Mouse (Mus musculus) E14TG2a.4 (cell line): ENCODE results near the gene Gsta3.

Experiments used
- CTCF ChIP-seq: conservative IDR thresholded peaks from 2 replicates; pipeline ENCODE4 v1.5.1; 2014; ENCODE audit warnings: low read length
- NANOG ChIP-seq: IDR thresholded peaks from 2 replicates; pipeline ENCODE4 v1.6.1; 2014; ENCODE audit warnings: borderline replicate concordance, low read length, mixed read lengths

DNA sequence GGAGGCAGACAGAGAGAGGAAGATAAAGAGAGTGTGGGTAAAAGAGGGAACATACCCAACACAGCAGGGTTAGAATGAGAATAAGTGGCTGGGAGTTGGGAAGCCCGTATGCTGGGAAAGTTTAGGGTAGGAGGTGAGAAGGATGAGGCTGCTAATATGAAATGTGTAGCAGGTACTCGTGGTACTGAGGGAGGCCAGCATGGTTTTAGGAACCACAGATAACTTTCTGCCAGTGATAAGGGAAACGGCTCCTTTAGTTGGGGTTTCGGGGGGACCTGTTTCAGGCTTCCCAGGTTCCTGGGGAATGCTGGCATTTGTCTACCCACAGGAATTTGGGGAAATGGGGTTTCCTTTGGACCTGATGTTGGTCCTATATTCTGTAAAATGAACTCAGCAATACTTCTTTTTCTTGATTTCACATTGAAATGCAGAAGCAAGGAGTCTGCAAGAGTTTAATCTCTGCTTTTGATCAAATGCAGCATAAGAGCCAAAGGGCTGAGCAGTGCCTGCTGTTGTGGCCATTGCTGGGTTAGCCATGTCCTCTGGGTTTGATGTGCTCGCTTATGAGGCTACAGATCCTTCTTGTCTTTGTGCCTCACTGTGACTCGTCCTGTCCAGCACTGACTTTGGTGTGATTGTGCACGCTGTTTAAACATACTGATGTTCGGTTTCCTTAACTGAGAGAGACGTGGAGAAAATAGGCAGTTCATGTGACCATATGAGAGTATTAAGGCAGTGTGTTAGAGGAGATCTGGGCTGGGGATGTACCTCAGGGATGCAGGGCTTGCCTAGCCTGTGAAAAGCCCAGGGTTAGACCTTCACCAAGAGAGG, 8.4 kb downstream of the Gsta3 start:
- no peak for TF ChIP-seq CTCF
- TF ChIP-seq NANOG: no peak
